Mouse (Mus musculus): ENCODE results near the gene Ranbp10.
"Not testable (repeated sequence)": the region's sequence is repeated elsewhere in the genome, so short reads cannot be mapped to it uniquely, and the experiment has no call there.

Ranbp10 gene

DNA sequence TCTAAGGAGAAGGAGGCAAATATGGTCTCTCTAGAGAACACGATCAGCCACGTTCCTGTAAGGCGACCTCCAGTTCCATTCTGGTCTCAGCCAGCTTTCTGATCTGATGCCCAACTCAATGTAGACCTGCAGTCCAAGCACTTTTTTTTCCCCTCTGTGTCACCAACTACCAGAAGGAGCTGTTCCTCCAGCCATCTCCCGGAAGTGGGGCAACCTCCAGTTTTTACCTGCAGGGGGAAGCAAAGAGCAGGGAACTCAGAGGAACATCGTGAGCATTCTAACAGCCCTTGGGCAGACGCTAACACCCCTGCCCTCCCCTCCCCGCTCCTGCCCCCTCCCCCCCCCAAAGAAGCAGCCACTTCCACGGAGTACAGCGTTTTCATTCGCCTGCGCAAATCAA, 8.2 kb upstream of the Ranbp10 start:
- no peak for DNase-seq (ENCODE audit: low spot score)

DNA sequence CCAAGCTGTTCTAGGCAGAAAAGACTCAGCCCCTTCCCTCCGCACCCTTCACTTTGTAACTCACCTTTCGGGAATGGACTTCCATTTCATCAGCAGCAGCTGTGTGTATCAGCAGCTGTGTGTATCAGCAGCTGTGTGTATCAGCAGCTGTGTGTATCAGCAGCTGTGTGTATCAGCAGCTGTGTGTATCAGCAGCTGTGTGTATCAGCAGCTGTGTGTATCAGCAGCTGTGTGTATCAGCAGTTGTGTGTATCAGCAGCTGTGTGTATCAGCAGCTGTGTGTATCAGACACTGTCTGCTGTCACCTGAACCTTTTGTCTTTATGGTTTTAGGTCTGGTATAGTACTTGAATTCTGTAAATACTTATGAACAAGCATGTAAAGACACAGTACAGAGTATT, 6.6 kb upstream of the Ranbp10 start:
- DNase-seq (ENCODE audit: low spot score): not testable (repeated sequence)

DNA sequence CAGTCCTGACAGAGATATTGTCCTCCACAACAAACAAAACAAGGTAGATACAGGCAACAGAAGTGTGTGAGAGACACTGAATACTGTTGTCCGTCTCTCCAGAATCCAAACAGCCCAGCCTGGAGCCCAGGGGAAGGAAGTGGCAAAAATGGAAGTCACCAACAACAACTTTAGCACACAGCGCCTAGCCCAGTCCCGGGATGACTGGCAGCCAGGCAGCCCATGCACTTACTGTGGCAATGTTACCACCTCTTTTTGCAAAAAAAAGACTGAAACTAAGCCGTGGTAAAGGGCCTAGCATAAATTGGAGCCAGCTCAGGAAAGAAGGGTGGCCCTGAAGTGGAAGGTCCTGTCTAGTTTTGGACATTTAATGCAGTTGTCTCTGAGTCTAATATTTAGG, 771 bp downstream of the Ranbp10 start:
- DNase-seq (ENCODE audit: low spot score): no peak

DNA sequence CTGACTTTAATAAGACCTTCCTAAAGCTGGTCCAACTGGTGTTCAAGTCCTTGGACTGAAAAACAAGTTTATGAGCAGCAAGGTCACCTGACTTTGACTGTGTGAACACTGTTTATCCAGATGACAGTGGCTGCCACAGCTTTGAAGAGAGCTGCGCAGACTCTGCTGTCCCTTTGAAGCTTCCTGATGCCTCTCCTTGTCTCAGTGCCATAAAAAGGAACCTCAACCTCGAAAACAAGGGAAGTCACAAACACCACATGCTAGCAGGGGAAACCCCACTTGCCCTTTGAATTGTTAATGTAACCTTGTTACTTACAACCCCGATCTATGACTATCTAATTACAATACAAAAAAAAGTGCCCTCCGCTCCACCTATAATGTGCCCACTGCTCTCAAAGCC, 1.6 kb downstream of the Ranbp10 start:
- no peak for DNase-seq (ENCODE audit: low spot score)

DNA sequence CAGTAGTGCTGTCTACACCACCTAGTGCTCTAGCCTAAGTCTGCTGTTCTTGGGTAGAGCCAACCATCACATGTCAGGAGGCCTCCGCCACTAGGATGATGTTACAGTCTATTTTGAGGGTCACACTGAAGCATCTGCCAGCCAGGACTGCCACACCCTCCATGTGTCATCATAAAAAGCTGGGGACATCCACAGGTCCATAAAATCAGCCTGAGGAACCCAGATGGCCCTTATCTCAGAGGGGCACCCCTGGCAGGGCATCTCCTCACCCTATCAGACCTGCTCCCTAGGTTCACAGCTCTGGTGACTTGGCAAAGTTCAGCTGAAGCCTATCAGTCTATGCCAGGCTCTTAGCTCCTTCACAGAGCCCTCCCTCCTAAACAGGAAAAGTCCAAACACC, 6.2 kb downstream of the Ranbp10 start:
- DNase-seq (ENCODE audit: low spot score): no peak

DNA sequence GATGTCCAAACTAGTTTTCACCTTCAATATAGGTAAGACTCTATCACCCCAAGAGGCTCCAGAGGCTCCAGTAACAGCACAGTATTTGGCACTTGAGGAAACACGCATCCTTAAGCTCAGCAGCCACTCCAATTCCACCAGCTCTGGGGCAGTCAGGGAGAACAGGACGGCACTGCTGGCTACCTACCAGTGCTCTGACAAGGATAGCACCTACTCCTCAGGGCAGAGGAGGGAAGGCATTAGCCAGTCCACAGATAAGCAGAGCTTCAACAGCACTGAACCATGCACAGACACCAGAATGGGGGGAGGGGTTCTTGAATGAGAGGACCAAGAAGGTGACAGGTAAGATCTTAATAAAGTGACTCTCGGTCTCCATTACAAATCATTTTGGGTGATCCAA, 7.5 kb downstream of the Ranbp10 start:
- no peak for DNase-seq (ENCODE audit: low spot score)

DNA sequence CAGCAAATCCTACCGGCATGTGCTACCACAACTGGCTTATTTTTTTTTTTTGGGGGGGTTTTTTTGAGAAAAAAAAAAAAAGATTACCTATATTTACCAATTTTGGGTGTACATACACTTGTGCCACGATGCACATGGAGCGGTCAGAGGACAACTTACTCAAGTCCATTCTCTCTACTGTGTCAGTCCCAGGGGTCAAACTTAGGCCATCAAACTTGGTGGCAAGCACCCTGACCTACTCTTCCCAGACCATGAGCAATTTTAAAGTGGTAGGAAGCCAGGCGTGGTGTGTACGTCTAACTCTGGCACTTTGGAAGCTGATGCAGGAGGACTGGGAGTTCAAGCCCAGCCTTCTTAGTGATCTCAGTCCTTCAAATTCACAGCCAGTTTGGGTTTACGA, 13.9 kb downstream of the Ranbp10 start:
- DNase-seq (ENCODE audit: low spot score): no peak

DNA sequence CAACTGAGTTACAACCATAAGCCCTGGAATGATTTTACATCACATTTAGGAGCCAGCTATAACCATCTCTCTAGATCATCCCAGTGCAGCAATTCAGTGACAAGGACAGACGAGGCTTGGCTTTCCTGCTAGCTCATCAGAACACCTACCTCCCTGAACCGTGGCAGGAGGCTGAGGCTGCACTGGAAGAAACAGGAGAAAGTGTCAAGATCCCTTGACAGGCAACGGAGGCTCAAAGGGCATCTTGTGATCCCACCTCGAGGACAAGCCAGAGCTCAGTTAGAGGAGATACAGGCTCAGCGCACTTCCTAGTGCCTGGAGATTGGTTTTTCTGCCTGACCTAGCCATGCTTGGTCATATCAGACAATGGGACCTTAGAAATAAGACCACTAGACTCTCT, 14.6 kb downstream of the Ranbp10 start:
- DNase-seq (ENCODE audit: low spot score): no peak

DNA sequence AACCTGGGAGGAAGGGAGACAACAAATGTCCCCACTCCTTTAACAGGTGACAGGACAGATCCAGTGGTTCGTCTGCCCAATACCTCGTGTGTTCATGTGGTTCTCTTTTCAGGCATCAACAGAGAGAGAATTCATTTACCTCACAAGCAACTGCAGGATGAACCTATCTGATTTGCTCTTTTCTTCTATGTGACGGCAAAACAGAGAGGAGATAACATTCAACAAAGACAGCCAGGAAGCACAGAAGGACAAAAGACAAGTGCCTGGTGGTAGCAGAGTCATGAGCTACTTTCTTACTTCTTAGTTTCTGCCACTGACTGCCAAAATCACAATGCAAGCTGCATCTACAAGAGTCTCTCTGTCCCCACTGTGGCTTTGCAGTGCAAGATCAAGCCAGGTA, 15.6 kb downstream of the Ranbp10 start:
- DNase-seq (ENCODE audit: low spot score): no peak

DNA sequence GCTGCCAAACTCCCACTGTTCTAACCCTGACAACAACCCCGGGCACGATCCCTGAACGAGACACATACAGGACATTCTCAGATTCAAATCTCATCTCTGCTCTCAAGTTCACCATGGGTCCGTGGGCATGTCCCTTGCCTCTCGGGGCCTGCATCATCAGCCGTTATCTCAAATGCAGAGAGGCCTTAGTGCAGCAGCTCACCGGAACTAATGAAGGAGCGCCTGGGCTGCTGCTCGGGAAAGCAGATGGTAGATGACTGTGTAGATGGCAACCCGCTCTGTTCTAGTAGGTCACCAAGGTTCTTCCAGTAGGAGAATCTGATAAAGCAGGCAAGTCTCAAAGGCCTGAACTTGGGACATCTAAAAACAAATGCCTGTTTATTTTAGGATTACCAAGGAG, 16.1 kb downstream of the Ranbp10 start:
- DNase-seq (ENCODE audit: low spot score): no peak

DNA sequence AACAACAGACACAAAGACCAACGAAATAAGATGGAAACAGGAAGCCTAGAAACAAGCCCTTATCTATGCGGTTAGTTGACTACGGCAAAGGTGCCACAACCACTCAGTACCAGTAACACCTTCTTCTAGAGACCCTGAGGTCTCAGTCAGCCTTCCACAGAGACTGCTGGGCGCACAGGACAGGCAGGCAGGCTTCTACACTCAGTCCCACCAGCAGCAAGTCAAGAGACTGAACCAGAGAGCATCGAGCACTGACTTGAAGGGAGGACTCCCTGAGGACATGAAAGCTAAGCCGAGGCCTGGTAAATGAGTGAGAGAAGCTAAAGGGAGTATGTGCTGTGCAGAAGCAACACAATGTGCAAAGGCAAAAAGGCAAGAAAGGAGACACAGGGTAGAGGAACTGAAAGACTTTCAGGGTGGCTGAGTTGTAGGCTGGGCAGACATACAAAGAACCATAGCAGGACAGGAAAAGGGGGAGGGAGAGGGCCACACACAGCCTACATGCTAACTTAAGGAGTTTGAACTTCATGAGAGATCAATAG, 16.8 kb downstream of the Ranbp10 start:
- no peak for DNase-seq (ENCODE audit: low spot score)

DNA sequence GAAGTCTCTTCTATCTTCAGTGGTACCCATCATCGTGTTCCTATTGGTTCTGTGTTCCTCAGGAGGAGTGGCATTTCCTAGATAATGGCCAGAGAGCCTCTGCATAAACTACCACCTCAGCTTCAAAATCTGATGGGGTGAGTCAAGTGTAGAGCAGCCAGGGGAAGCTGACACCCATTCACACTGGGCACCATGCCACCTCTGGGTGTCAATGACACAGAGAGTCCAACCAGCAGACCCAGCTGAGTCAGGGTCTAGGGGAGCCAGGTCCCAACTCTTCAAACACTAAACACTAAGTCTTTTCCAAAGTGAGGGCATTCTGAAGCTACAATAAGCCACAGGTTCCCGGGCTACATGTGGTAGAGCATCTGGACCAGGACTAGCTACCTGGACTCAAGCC, 18.7 kb downstream of the Ranbp10 start:
- no peak for DNase-seq (ENCODE audit: low spot score)

DNA sequence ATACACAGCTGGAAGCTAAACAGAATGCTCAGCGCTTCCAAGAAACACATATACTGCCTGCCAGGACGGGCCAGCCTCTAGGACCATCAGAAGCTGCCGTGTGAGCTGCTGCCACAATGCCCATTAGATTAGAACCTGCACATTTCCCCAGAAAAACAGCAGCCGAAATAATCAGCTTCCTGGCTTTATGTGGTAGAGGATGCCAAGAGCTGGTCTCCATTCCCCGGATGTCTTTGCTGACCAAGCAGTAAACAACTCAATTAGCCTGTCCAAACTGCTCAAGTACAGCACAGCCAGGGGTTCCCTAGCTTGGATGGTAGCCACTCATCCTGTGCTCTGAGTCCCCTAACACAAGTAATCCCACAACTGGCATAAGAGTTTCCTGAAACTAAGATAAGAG, 19.4 kb downstream of the Ranbp10 start:
- DNase-seq (ENCODE audit: low spot score): no peak

DNA sequence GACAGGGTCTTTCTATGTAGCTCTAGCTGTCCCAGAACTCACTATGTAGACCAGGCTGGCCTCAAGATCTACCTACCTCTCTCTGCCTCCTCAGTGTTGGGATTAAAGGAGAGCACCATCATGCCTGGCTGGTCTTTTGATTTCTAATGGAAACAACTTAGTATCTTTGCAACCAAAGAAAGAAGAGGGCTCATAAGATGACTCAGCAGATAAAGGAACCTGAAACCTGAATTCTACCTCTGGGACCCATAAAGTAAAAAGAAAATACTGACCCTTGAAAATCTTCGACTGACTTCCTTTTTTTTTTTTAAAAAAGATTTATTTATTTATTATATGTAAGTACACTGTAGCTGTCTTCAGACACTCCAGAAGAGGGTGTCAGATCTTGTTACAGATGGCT, 21.2 kb downstream of the Ranbp10 start:
- no peak for DNase-seq (ENCODE audit: low spot score)

DNA sequence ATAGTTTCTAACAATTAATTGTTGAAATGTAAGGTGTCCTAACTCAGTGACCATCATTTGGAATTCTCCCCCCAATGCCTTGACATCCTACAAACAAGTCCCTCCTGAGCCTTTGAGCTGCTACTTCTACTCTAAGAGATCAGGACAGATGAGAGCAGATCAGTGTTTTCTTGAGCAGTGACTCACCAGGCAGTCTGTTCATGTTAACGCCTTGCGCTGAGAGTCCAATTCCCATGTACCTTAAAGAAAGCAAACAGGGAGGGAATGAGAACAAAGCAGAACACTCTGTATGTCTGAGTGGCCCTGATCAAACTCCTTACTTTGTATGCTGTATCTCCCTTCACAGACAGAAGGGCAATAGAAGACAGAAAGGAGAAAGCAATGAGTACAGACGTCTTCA, 21.8 kb downstream of the Ranbp10 start:
- no peak for DNase-seq (ENCODE audit: low spot score)

DNA sequence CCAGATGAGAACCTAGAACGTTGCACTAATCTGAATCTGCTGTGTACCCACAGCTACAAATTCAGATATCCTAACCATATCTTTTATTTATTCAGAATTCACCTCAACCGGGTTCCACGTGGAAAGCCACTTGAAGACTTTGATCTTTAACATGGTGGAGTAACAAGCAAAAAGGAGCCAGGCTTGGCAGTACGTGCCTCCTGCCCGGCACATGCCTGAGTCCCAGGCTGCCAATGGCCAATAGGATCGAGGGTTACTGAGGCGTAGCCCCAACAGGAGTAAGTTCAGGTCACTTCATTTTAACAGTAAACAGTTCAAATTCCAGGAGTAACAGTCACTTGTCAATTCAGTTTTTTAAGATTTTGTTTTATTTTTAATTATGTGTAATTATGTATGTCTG, 22.4 kb downstream of the Ranbp10 start:
- no peak for DNase-seq (ENCODE audit: low spot score)

DNA sequence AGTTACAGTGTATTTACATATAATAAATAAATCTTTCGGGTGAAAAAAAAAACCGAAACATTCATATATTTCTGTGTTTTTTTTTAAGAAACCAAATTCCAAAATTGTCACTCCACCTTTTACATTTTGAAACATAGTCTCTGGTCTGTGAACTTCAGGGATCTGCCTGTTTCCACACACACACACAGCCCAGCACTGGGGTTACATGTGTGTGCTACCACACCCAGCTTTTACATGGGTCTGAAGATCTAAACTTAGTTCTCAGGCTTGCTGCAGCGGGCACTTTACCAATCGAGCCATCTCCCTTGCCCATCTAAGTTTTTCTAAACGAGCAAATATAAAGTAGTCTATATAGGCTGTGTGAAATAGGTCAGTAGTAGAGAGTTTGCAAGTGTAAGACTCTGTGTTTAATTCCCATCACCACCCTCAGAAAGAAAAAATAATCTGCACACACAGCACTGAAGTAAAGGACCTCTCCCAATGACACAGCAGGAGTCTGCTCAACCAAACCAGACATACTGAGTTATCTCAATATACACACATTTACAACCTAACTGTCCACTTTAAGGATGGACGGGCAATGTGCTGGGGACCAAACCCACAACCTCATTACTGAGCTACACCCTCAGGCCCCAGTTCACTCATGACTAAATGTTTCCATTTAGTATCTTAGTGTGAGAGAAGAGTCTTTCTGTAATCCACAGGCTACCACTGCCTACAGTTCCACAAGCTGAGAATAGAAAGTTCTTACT, 25.8 kb downstream of the Ranbp10 start:
- no peak for DNase-seq (ENCODE audit: low spot score)

DNA sequence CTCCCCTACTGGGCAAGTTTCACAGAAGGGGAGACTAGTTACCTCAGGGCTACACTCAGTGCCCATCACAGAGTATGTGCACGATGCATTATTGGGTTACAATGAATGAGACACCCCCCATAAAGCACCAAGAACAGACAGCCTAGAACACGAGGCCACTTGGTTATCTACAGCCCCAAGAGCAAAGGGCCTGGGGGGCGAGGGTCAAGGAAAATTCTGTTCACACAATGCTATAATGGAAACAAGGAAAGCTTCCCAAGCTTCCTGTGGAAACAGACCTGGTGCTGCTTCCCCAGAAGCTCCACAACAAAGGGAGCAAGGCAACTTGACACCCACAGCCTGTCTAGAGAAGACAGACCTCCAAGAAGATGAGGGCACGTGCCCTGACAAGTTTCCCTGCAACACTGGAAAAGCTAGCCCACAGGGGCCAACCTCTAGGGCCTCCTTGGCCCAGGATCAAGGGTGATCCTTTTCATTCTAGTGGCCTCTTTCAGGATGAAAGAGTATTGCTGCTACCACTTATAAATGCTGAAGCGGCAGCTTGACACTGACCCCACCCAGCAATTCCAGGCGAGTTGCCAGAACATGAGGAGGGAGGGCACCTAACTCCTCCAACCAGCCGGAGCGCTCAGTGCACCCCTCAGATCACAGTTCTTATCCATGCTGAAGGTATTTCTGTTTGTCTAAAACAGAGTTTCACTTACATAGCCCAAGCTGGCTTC, 27.9 kb downstream of the Ranbp10 start:
- DNase-seq (ENCODE audit: low spot score): no peak

DNA sequence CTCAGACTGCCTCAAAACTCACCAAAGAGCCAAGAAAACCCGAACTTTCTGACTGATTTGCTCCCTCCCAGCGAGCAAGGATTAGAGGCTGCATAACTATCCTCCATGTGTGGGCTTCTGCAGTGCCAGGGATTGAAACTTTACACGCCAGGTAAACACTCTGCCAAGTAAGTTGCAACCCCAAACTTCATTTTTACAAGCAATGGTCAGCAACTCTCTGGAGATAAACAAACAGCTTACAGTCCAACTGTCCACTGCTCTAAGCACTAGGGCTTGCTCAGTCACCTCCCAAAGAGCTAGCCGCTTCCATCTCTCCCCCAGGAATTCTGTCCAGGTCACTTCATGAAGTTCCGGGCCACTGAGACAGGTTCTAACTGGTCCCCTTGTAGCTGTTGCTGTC, 28.7 kb downstream of the Ranbp10 start:
- DNase-seq (ENCODE audit: low spot score): no peak

DNA sequence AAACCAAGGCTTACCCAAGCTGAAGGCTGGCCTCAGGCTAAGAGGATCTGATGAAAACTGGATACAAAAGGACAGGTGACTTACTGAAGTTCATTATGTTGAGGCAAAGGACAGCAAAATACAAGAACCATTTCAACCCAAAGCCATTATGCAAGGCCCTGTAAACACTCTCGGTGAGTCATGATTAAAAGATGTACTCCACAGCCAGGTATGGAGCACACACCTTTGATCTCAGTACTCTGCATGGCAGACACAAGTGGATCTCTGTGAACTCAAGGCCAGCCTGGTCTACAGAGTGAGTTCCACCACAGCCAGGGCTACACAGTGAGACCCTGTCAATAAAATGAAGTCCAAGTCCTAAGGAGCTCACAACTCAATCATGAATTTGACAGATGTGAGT, 31.4 kb downstream of the Ranbp10 start:
- DNase-seq (ENCODE audit: low spot score): no peak

DNA sequence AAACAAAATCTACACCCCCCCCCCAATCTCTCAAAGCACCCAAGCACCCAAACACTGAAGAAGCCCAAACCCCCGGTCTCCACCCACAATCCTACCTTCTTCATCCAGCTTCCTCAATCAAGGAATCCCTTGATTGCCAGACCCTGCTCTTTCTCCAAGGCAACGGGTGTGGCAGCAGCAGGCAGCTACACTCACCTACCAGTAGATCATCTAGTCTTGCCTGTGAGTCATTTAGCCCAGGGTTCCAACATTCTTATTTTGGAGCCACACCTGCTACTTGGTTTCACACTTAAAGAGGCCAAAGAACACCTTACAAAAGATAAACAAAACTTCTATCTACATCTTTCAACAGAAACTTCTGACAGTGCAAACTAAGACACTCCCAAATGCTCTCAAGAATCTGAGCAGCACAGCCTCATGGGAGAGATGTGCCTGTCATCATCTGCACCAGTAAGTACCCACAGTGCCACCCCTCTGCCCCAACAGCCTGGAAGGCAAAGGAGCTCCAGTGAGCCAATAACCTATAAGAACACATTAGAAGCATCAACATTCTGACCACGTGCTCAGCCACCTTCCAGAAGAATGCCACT, 33.0 kb downstream of the Ranbp10 start:
- no peak for DNase-seq (ENCODE audit: low spot score)

DNA sequence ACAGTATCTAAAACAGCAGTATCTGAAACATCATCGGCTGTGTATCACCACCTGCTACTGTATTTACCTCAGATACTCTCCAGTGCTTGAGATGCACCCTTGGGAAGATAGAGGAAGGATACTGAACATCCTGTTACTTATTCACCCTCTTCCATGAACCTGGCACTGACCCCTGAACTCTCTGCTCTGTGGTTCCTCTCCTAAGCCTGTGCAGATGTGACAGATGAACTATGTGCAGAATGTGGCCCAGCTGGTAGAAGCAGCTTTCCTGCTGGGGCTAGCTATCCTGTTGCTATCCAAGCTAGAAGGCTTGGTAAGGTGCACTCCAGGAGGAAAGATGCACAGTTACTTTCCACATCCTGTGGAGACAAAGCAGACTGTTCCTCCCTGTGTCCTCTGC, 33.8 kb downstream of the Ranbp10 start:
- DNase-seq (ENCODE audit: low spot score): no peak

DNA sequence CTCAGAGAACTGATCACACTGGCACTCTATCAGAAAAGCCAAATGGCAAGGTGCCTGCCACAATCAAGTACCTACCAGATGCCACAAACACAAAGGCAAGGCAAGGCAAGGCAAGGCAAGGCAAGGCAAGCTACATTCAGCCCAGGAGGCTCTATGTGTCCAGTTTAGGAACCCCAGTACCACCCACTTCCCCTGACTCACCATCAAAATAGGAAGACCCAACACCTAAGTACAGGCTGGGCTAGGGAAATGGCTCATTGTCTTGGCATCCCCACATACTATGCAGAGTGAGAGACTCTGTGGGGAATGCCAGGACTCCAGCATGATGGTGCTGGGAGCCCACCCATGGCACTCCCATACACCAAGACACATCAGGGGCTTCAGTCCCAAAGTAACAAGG, 37.5 kb downstream of the Ranbp10 start:
- DNase-seq (ENCODE audit: low spot score): no peak

Data from layer of hippocampus, adult 9-10 months (tissue).